Mouse (Mus musculus): Measurements from ENCODE around the gene Timm8a1.

GRCm38 (mm10) chrX:134580528-134581305, 39.1 kb upstream of the Timm8a1 start:
- TF ChIP-seq CTCF (IDR thresholded peaks at IDR 0.05) (no peak), EP300 (IDR thresholded peaks at IDR 0.05) (no peak)

Data from lung, postnatal 0 days (tissue).